Mouse (Mus musculus) liver, embryonic 11.5 days (tissue): Measurements from ENCODE around the gene Vrk1. TPM values are rescaled to one million over a fixed set of nuclear protein-coding genes. Genes with fewer than 3 reads are reported as not detected.

Experiments
- ATAC-seq: fragments of 200-750 bp; cut with Nextera tagmentation; replicated peaks from 2 replicates; pipeline ENCODE4 v1.8.0; 2017; ENCODE audit warnings: moderate number of reproducible peaks, mild to moderate bottlenecking, moderate TSS enrichment, moderate library complexity; ENCODE audit not compliant: low FRiP score
- DNase-seq: peaks from one replicate; pipeline ENCODE4 v3.0.0-alpha.2; 2017; ENCODE audit warnings: low spot score
- H3K27ac ChIP-seq: fragments of 300-500 bp; sonication (generic); 2 replicates; pipeline ENCODE4 v1.5.1; 2014; ENCODE audit warnings: mild to moderate bottlenecking, low read depth, low read length, control low read depth
- H3K27me3 ChIP-seq: fragments of 300-500 bp; sonication (generic); replicated peaks from 2 replicates; pipeline ENCODE4 v1.6.1; 2014; ENCODE audit warnings: low read length, mixed read lengths; ENCODE audit not compliant: control insufficient read depth, insufficient read depth
- H3K36me3 ChIP-seq: fragments of 300-500 bp; sonication (generic); 2 replicates; pipeline ENCODE4 v1.6.1; 2014; ENCODE audit warnings: mild to moderate bottlenecking, low read length, moderate library complexity, mixed read lengths; ENCODE audit not compliant: control insufficient read depth, insufficient read depth
- H3K4me1 ChIP-seq: fragments of 300-500 bp; sonication (generic); replicated peaks from 2 replicates; pipeline ENCODE4 v1.6.1; 2014; ENCODE audit warnings: low read length, mixed read lengths; ENCODE audit not compliant: control insufficient read depth, insufficient read depth
- H3K4me2 ChIP-seq: fragments of 300-500 bp; sonication (generic); 2 replicates; pipeline ENCODE4 v1.6.1; 2014; ENCODE audit warnings: mild to moderate bottlenecking, control low read depth, moderate library complexity
- H3K4me3 ChIP-seq: fragments of 300-500 bp; sonication (generic); 2 replicates; pipeline ENCODE4 v1.5.1; 2014; ENCODE audit warnings: low read depth, low read length, control low read depth
- H3K9ac ChIP-seq: fragments of 300-500 bp; sonication (generic); 2 replicates; pipeline ENCODE4 v1.6.1; 2014; ENCODE audit warnings: low read depth, low read length, control low read depth
- H3K9me3 ChIP-seq: fragments of 300-500 bp; sonication (generic); 2 replicates; pipeline ENCODE4 v1.6.1; 2016; ENCODE audit warnings: low read length, inconsistent platforms, mixed read lengths; ENCODE audit not compliant: control insufficient read depth
- WGBS: fragments of 180-500 bp; shearing (Covaris S2); extraction: QIAGEN DNeasy Blood & Tissue Kit; methylation state at CpG from one replicate; pipeline ENCODE4 v1.1.7; 2014; 5-methylcytosine and 5-hydroxymethylcytosine counted together
- polyA plus RNA-seq: library from polyadenylated mRNA; unstranded; fragments of >200 nt; fragmentation: Nextera tagmentation; extraction: Ambion mirVana; gene quantifications from 2 replicates; pipeline ENCODE4 v1.2.1, GENCODE M21; 2014

Gene Vrk1
- polyA plus RNA-seq, 1 experiment from 2014 or later, result 161 TPM

GRCm38 (mm10) chr12:105971182-105971581 lies 38.8 kb upstream of the Vrk1 start:
- H3K27ac ChIP-seq, result no peak overlapping the region
- ATAC-seq, result no peak
- no peaks in the 10 kb centered on the region for H3K36me3 ChIP-seq
- WGBS, result 46% methylated on average over 7 of the region's 7 CpGs
- H3K4me1 ChIP-seq, result no peaks in the 10 kb centered on the region
- H3K4me2 ChIP-seq, result no peak overlapping the region
- no peak overlapping the region for H3K4me3 ChIP-seq
- H3K9ac ChIP-seq, result no peak overlapping the region
- DNase-seq, result no peak
- H3K27me3 ChIP-seq, result peaks cover 11% of the 10 kb centered on the region
- no peaks in the 10 kb centered on the region for H3K9me3 ChIP-seq

- no peaks in the 10 kb centered on the region for H3K4me1 ChIP-seq
- no peak for ATAC-seq
- H3K4me3 ChIP-seq, result no peak overlapping the region
- no peaks in the 10 kb centered on the region for H3K9me3 ChIP-seq
- peaks cover 6% of the 10 kb centered on the region for H3K27me3 ChIP-seq
- no peak for DNase-seq
- H3K9ac ChIP-seq, result no peak overlapping the region
- no peak overlapping the region for H3K4me2 ChIP-seq
- no peak overlapping the region for H3K27ac ChIP-seq
- H3K36me3 ChIP-seq, result no peaks in the 10 kb centered on the region
- 86% methylated on average over 8 of the region's 8 CpGs for WGBS
Observed at GRCm38 (mm10) chr12:105972673-105973072, 37.4 kb upstream of the Vrk1 start.

- no peak overlapping the region for H3K4me2 ChIP-seq
- ATAC-seq (no peak), DNase-seq (no peak)
- H3K27ac ChIP-seq, result no peak overlapping the region
- H3K4me1 ChIP-seq, result no peaks in the 10 kb centered on the region
- H3K36me3 ChIP-seq, result no peaks in the 10 kb centered on the region
- no peaks in the 10 kb centered on the region for H3K9me3 ChIP-seq
- no peak overlapping the region for H3K9ac ChIP-seq
- no peak overlapping the region for H3K4me3 ChIP-seq
- no peaks in the 10 kb centered on the region; the same call in none of the 2 replicates for H3K27me3 ChIP-seq
- 74% methylated on average over 9 of the region's 9 CpGs for WGBS
Observed at GRCm38 (mm10) chr12:105973691-105974090, 36.3 kb upstream of the Vrk1 start.

- H3K9ac ChIP-seq, result no peak overlapping the region
- H3K4me3 ChIP-seq, result no peak overlapping the region
- H3K9me3 ChIP-seq, result no peaks in the 10 kb centered on the region
- no peak overlapping the region for H3K4me2 ChIP-seq
- no peaks in the 10 kb centered on the region for H3K4me1 ChIP-seq
- H3K36me3 ChIP-seq, result no peaks in the 10 kb centered on the region
- DNase-seq, result no peak
- WGBS, result 74% methylated on average over 5 of the region's 5 CpGs
- H3K27me3 ChIP-seq, result no peaks in the 10 kb centered on the region; the same call in none of the 2 replicates
- no peak for ATAC-seq
- H3K27ac ChIP-seq, result no peak overlapping the region
Observed at GRCm38 (mm10) chr12:105974107-105974506, 35.9 kb upstream of the Vrk1 start.

- Histone ChIP-seq H3K27ac (no peak overlapping the region), H3K4me3 (peak overlapping the region; percentile 37), H3K27me3 (no peaks in the 10 kb centered on the region; the same call in 1 of the 2 replicates), H3K4me1 (peaks cover 5% of the 10 kb centered on the region; the same call in 1 of the 2 replicates), H3K36me3 (no peaks in the 10 kb centered on the region), H3K9me3 (peaks cover 4% of the 10 kb centered on the region), H3K9ac (peak overlapping the region; percentile 35), H3K4me2 (peak overlapping the region; percentile 55)
- DNase-seq (no peak), ATAC-seq (peak; percentile 85)
- WGBS, result 14% methylated on average over 12 of the region's 16 CpGs
Observed at GRCm38 (mm10) chr12:105981121-105981973, 28.7 kb upstream of the Vrk1 start.

GRCm38 (mm10) chr12:105981974-105982305 lies 28.1 kb upstream of the Vrk1 start:
- no peaks in the 10 kb centered on the region for H3K36me3 ChIP-seq
- DNase-seq (no peak), ATAC-seq (peak; percentile 57; the same call in 1 of the 2 replicates)
- WGBS, result 59% methylated on average over 7 of the region's 7 CpGs
- no peak overlapping the region for H3K27ac ChIP-seq
- H3K9me3 ChIP-seq, result peaks cover 4% of the 10 kb centered on the region
- peak overlapping the region; percentile 37 for H3K4me3 ChIP-seq
- no peak overlapping the region for H3K9ac ChIP-seq
- no peaks in the 10 kb centered on the region for H3K27me3 ChIP-seq
- peaks cover 5% of the 10 kb centered on the region; the same call in 1 of the 2 replicates for H3K4me1 ChIP-seq
- H3K4me2 ChIP-seq, result peak overlapping the region; percentile 55

- WGBS, result 73% methylated on average over 6 of the region's 6 CpGs
- H3K27me3 ChIP-seq, result no peaks in the 10 kb centered on the region
Observed at GRCm38 (mm10) chr12:105982598-105982997, 27.4 kb upstream of the Vrk1 start.

GRCm38 (mm10) chr12:105983499-105983898 lies 26.5 kb upstream of the Vrk1 start:
- no peak overlapping the region for H3K9ac ChIP-seq
- ATAC-seq (no peak), DNase-seq (no peak)
- no peak overlapping the region for H3K4me2 ChIP-seq
- peaks cover 4% of the 10 kb centered on the region for H3K9me3 ChIP-seq
- H3K4me3 ChIP-seq, result no peak overlapping the region
- peaks cover 5% of the 10 kb centered on the region; the same call in 1 of the 2 replicates for H3K4me1 ChIP-seq
- H3K36me3 ChIP-seq, result no peaks in the 10 kb centered on the region
- 86% methylated on average over 9 of the region's 9 CpGs for WGBS
- H3K27ac ChIP-seq, result no peak overlapping the region
- no peaks in the 10 kb centered on the region for H3K27me3 ChIP-seq

More at GRCm38 (mm10) chr12:105982598-105982997, 27.4 kb upstream of the Vrk1 start:
- Histone ChIP-seq H3K9ac (no peak overlapping the region), H3K36me3 (no peaks in the 10 kb centered on the region), H3K9me3 (peaks cover 4% of the 10 kb centered on the region), H3K27ac (no peak overlapping the region), H3K4me1 (peaks cover 5% of the 10 kb centered on the region; the same call in 1 of the 2 replicates), H3K4me2 (no peak overlapping the region), H3K4me3 (no peak overlapping the region)
- DNase-seq (no peak), ATAC-seq (no peak)

GRCm38 (mm10) chr12:105988434-105988833 lies 21.6 kb upstream of the Vrk1 start:
- no peak overlapping the region for H3K4me3 ChIP-seq
- no peak overlapping the region for H3K4me2 ChIP-seq
- peaks cover 4% of the 10 kb centered on the region for H3K9me3 ChIP-seq
- no peaks in the 10 kb centered on the region for H3K4me1 ChIP-seq
- no peaks in the 10 kb centered on the region for H3K36me3 ChIP-seq
- ATAC-seq (peak; percentile 86), DNase-seq (no peak)
- no peaks in the 10 kb centered on the region for H3K27me3 ChIP-seq
- H3K9ac ChIP-seq, result no peak overlapping the region
- H3K27ac ChIP-seq, result no peak overlapping the region
- WGBS, result 55% methylated on average over 4 of the region's 4 CpGs
